Mouse (Mus musculus): ENCODE results near the gene Gm5796.
"Not testable (repeated sequence)": the region's sequence is repeated elsewhere in the genome, so short reads cannot be mapped to it uniquely, and the experiment has no call there.

The Gm5796 gene

DNA sequence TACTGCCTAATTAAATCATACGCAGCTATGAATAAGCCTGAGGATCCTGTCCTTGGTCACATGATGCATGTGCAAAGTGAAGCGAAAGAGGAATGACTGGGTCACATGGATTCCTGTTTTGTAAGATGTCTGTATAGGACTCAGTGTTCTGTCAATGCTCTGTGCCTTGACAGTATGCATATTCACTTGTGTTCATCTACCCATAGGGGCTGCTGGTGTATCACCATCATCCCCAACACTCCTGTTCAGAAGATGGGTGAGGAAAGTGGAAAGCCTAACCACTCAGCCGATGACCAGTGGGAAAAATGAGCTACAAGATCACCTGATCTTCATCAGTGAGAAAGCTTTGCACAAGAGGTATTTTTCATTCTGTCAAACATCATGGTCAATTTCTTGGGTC is at the start of gene Gm5796:
TSS of gene Gm5796 (plus strand) at position 301 of the 400 bp plus-strand sequence.
- DNase-seq (ENCODE audit: low spot score in 2 of 2) = not testable (repeated sequence)

- not testable (repeated sequence) for DNase-seq (ENCODE audit: low spot score in 2 of 2)
Observed at GRCm38 (mm10) chr14:3998094-3998493, 25.6 kb upstream of the Gm5796 start, which contains the start of gene Gm3099. Gene Gm3099, plus strand, starts transcription at chr14:3998394.

- not testable (repeated sequence) for DNase-seq (ENCODE audit: low spot score in 2 of 2)
Observed at GRCm38 (mm10) chr14:4083820-4084219, 60.1 kb downstream of the Gm5796 start, which contains the start of gene Gm3115. Gene Gm3115, plus strand, starts transcription at chr14:4084120.
